Mouse (Mus musculus): ENCODE measurements around the gene Celsr1. TPM values are rescaled to one million over a fixed set of nuclear protein-coding genes. Genes with fewer than 3 reads are reported as not detected.
"Not testable (repeated sequence)": the region's sequence is repeated elsewhere in the genome, so short reads cannot be mapped to it uniquely, and the experiment has no call there.

Gene Celsr1
- total and polyA plus RNA-seq, 3 experiments: 4.5 to 5.2 (median 5.0) TPM

DNA sequence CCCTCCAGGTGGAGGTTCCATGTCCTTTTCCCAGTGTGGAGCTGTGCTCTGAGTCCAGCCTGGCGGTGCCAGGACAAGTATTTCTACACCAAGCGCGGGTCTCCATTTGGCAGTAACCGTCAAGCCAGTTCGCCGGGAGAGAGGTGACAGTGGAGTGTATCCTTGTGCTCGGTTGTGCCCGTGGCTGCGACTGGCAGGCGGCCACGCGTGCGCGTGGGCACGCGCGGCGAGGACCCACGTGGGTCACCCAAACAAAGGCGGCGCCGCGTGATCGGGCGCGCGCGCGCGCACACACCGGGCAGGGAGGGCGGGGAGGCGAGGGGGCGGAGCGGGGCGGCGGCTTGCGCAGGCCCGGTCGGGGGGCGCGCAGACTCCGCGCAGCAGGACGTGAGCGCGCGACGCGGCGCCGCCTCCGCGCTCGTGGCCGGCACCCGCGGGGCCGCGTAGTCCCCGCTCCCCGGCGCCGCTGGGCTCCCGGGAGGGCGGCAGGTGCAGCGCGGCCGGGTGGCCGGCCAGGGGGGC, 24.9 kb upstream of the Celsr1 start:
- Histone ChIP-seq H3K9ac (ENCODE audit: low read depth, low read length) (peak overlapping the region; percentile 98), H3K79me2 (replicated peaks; ENCODE audit: control insufficient read depth, insufficient read depth, low read length) (peaks cover 5% of the 10 kb centered on the region), H3K27ac (peak overlapping the region; percentile 96), H3K4me1 (ENCODE audit: control insufficient read depth, insufficient read depth, low read length) (peaks cover 31% of the 10 kb centered on the region), H3K36me3 (ENCODE audit: control insufficient read depth, insufficient read depth, low read length) (no peaks in the 10 kb centered on the region), H3K27me3 (ENCODE audit: control insufficient read depth, insufficient read depth, low read length) (no peaks in the 10 kb centered on the region), H3K4me3 (peak overlapping the region; percentile 61)
- DNase-seq: peak; percentile 88 to 90
- TF ChIP-seq POLR2A (IDR thresholded peaks at IDR 0.05; ENCODE audit: insufficient read depth, low read depth, low read length): peak; percentile 60
- 0 out of 2 replicates have a peak, but pooled peaks have one; percentile 53 for TF ChIP-seq EP300 (IDR thresholded peaks at IDR 0.05; ENCODE audit: insufficient read depth, low read depth, low read length)
- no peak for TF ChIP-seq CTCF (IDR thresholded peaks at IDR 0.05)
- 1% methylated on average over 47 of the region's 70 CpGs for WGBS
- intact Hi-C loops (cut with DNase I): loop anchor here (1.0 to 10.0 kb wide), 3 partner anchors 20 to 156 kb away; partner anchors contain the start of gene Tbc1d22a

DNA sequence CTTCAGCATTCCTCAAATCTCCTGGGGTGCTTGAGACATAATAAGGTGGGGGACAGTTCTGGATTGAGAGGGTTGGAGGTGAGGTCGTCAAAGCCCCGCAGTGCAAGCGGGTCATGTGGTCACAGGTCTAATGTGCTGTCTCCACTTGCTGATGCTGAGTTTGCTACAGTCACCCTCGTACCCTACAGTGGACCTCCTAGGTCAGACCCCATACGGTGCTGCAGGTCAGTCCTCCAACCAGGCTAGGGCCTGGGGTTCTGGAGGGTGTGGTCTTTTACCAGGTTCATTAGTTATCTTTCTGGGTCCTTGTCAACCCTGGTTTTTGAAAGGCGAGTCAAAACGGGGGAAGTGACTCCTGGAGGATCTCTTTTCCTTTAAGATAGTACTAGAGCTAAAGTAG, 24.3 kb upstream of the Celsr1 start:
- peaks cover 30% of the 10 kb centered on the region for H3K4me1 ChIP-seq (ENCODE audit: control insufficient read depth, insufficient read depth, low read length)
- no peak for TF ChIP-seq EP300 (IDR thresholded peaks at IDR 0.05; ENCODE audit: insufficient read depth, low read depth, low read length)
- no peaks in the 10 kb centered on the region for H3K27me3 ChIP-seq (ENCODE audit: control insufficient read depth, insufficient read depth, low read length)
- peak overlapping the region; percentile 75 for H3K9ac ChIP-seq (ENCODE audit: low read depth, low read length)
- DNase-seq: peak in 1 of 2 experiments; percentile 35
- H3K4me3 ChIP-seq: peak overlapping the region; percentile 49
- H3K79me2 ChIP-seq (replicated peaks; ENCODE audit: control insufficient read depth, insufficient read depth, low read length): peaks cover 4% of the 10 kb centered on the region
- H3K36me3 ChIP-seq (ENCODE audit: control insufficient read depth, insufficient read depth, low read length): no peaks in the 10 kb centered on the region
- intact Hi-C loops (cut with DNase I): loop anchor here (1.0 to 10.0 kb wide), 3 partner anchors 21 to 157 kb away; partner anchors contain the start of gene Tbc1d22a
- WGBS: 23% methylated on average over 7 of the region's 7 CpGs
- peak overlapping the region; percentile 84 for H3K27ac ChIP-seq

DNA sequence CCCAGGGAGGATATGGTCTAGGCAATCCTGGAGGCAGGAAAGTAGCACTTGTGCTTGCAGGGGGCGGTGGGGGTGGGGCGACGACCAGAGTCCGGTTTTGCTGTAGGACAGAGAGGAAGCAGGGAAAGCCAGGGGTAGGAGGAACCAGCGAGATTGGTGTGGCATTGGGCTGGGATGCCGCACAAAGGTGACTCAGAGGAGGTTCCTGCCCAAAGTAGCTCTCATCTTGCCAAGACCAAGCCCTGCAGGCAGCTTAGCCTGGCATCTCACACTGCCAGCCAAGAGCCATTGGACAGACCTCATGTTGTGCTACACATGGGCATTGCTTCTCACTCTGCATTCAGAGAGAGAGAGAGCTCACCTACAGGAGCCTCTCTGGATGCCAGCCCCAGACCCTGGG, 23.8 kb upstream of the Celsr1 start, which contains the start of gene Gramd4:
Gene Gramd4, plus strand, starts transcription at position 283 of the 400 bp plus-strand sequence.
- DNase-seq: peak; percentile 48 to 69
- peaks cover 4% of the 10 kb centered on the region for H3K79me2 ChIP-seq (replicated peaks; ENCODE audit: control insufficient read depth, insufficient read depth, low read length)
- H3K27ac ChIP-seq: peak within 1 kb of the TSS; percentile 84
- H3K9ac ChIP-seq (ENCODE audit: low read depth, low read length): peak within 1 kb of the TSS; percentile 75
- H3K4me1 ChIP-seq (ENCODE audit: control insufficient read depth, insufficient read depth, low read length): peaks cover 29% of the 10 kb centered on the region
- H3K4me3 ChIP-seq: peak within 1 kb of the TSS; percentile 49
- no peaks in the 10 kb centered on the region for H3K27me3 ChIP-seq (ENCODE audit: control insufficient read depth, insufficient read depth, low read length)
- TF ChIP-seq CTCF (IDR thresholded peaks at IDR 0.05): no peak
- TF ChIP-seq EP300 (IDR thresholded peaks at IDR 0.05; ENCODE audit: insufficient read depth, low read depth, low read length): no peak
- TF ChIP-seq POLR2A (IDR thresholded peaks at IDR 0.05; ENCODE audit: insufficient read depth, low read depth, low read length): no peak
- intact Hi-C loops (cut with DNase I): loop anchor here (10.0 kb wide), 1 partner anchor 157 kb away; the partner anchor contains the start of gene Tbc1d22a
- 15% methylated on average over 6 of the region's 6 CpGs for WGBS
- H3K36me3 ChIP-seq (ENCODE audit: control insufficient read depth, insufficient read depth, low read length): no peaks in the 10 kb centered on the region

DNA sequence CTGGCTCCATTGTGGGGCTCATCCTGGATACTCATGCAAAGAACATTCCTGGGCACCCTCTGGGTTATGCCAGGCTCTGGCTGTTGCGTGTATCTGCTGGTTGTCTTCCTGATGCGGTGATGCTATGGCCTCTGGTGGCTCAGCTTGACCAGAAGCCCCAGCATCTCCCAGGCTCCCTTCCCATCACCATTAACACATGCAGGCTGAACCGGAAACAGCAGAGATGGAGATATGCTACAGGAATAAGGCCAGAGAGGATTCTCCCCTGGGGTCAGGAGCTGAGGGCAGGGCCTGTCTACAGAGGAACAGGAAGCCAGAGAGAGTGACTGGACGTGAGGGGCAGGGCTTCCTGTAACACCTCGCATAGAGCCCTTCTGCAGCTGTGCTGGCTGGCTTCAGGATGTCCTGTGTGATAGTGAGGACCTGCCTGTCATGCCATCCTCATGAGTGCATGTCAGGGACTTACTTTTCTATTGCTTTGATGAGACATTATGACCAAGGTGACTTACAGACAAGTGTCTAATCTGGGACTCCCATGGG, 22.7 kb upstream of the Celsr1 start:
- no peak overlapping the region for H3K4me3 ChIP-seq
- no peaks in the 10 kb centered on the region for H3K36me3 ChIP-seq (ENCODE audit: control insufficient read depth, insufficient read depth, low read length)
- peaks cover 3% of the 10 kb centered on the region for H3K79me2 ChIP-seq (replicated peaks; ENCODE audit: control insufficient read depth, insufficient read depth, low read length)
- peaks cover 27% of the 10 kb centered on the region for H3K4me1 ChIP-seq (ENCODE audit: control insufficient read depth, insufficient read depth, low read length)
- peak; percentile 42 to 52 for DNase-seq
- TF ChIP-seq POLR2A (IDR thresholded peaks at IDR 0.05; ENCODE audit: insufficient read depth, low read depth, low read length): no peak
- peak; percentile 35; the same call in 1 of the 2 replicates for TF ChIP-seq EP300 (IDR thresholded peaks at IDR 0.05; ENCODE audit: insufficient read depth, low read depth, low read length)
- TF ChIP-seq CTCF (IDR thresholded peaks at IDR 0.05): no peak
- 44% methylated on average over 5 of the region's 5 CpGs for WGBS
- H3K9ac ChIP-seq (ENCODE audit: low read depth, low read length): no peak overlapping the region
- no peaks in the 10 kb centered on the region for H3K27me3 ChIP-seq (ENCODE audit: control insufficient read depth, insufficient read depth, low read length)
- intact Hi-C loops (cut with DNase I): loop anchor here (10.0 kb wide), 1 partner anchor 159 kb away; the partner anchor contains the start of gene Tbc1d22a
- H3K27ac ChIP-seq: no peak overlapping the region

DNA sequence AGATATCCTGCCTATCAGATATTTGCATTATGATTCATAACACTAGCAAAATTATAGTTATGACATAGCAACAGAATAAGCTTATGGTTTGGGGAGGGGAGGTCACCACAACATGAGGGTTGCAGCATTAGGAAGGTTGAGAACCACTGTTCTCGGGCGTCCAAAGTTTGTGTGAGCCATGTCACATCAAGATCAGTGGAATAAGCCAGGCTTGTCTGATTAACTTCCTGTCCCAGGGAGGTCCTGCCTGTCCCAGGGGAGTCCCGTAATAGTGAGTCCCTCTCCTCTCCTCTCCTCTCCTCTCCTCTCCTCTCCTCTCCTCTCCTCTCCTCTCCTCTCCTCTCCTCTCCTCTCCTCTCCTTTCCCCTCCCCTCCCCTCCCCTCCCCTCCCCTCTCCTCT, 21.3 kb upstream of the Celsr1 start:
- not testable (repeated sequence) for H3K4me3 ChIP-seq; H3K79me2 ChIP-seq (replicated peaks; ENCODE audit: control insufficient read depth, insufficient read depth, low read length); H3K27ac ChIP-seq; H3K36me3 ChIP-seq (ENCODE audit: control insufficient read depth, insufficient read depth, low read length); H3K9ac ChIP-seq (ENCODE audit: low read depth, low read length); H3K27me3 ChIP-seq (ENCODE audit: control insufficient read depth, insufficient read depth, low read length)
- 73% methylated on average over 3 of the region's 3 CpGs for WGBS
- peaks cover 18% of the 10 kb centered on the region for H3K4me1 ChIP-seq (ENCODE audit: control insufficient read depth, insufficient read depth, low read length)
- intact Hi-C loops (cut with DNase I): loop anchor here (1.0 to 10.0 kb wide), 4 partner anchors 25 to 160 kb away; partner anchors contain the start of gene Tbc1d22a
- DNase-seq: peak in 1 of 2 experiments; percentile 17

DNA sequence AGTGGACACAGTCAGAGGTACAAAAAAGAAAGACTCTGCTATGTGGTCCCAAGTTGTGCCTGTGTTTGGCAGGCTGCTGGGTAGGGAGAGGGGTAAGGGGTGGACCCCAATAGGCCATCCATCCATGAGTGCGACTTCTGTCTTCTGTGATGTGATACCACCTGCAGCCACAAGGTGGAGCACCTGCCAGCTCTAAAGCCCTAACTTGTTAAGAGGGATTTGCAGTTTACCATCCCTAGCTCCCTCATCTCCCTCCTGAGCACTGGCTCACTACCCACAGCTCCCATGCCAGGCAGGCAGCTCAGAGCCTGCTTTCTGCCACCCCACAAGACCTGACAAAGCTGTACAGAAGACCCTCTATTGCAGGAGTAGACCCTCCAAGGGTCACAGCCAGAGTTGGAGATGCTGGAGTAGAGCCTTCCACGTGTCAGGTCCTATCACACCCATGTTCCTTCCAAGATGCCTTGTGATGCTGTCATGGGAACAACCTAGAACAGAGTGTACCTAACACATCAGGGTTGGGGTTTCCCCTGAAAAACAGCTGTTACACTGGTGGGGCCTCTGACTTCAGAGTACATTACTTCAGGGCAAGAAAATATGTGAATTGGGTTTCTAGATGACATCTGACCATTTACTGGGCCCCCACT, 20.4 kb upstream of the Celsr1 start:
- WGBS: 36% methylated on average over 2 of the region's 2 CpGs
- intact Hi-C loops (cut with DNase I): loop anchor here (1.0 to 10.0 kb wide), 4 partner anchors 26 to 161 kb away; partner anchors contain the start of gene Tbc1d22a
- no peak; the same call in 1 of the 2 replicates for TF ChIP-seq CTCF (IDR thresholded peaks at IDR 0.05)
- TF ChIP-seq EP300 (IDR thresholded peaks at IDR 0.05; ENCODE audit: insufficient read depth, low read depth, low read length): peak; percentile 89
- Histone ChIP-seq H3K36me3 (ENCODE audit: control insufficient read depth, insufficient read depth, low read length) (no peaks in the 10 kb centered on the region), H3K4me1 (ENCODE audit: control insufficient read depth, insufficient read depth, low read length) (peaks cover 15% of the 10 kb centered on the region), H3K79me2 (replicated peaks; ENCODE audit: control insufficient read depth, insufficient read depth, low read length) (peaks cover 2% of the 10 kb centered on the region), H3K9ac (ENCODE audit: low read depth, low read length) (no peak overlapping the region), H3K27me3 (ENCODE audit: control insufficient read depth, insufficient read depth, low read length) (no peaks in the 10 kb centered on the region), H3K27ac (no peak overlapping the region), H3K4me3 (no peak overlapping the region)
- peak; percentile 78 to 89 for DNase-seq

Measured in heart, adult 2 months (tissue).